Mouse (Mus musculus) bone marrow macrophage, adult 2 months (primary cell): ENCODE data around the gene Pip5k1b.

Experiments
- CTCF ChIP-seq: IDR thresholded peaks from 2 replicates; pipeline ENCODE4 v1.5.1; 2012; ENCODE audit warnings: low read depth, mild to moderate bottlenecking, low read length, moderate library complexity
- POLR2A ChIP-seq: IDR thresholded peaks from 2 replicates; pipeline ENCODE4 v1.6.1; 2012; ENCODE audit warnings: mild to moderate bottlenecking, low read depth, low read length, borderline replicate concordance

GRCm38 (mm10) chr19:24293537-24293936, 262.1 kb downstream of the Pip5k1b start:
- TF ChIP-seq CTCF (no peak), POLR2A (no peak)
